Comparison of ENCODE assay signal across 21 mouse cellular contexts in genomic region chr11:4823655-4824312, GRCm38 (mm10). TPM values are rescaled to one million over a fixed set of nuclear protein-coding genes. Genes with fewer than 3 reads are reported as not detected.
A peak's percentile ranks its signal among the peaks of the same experiment; 100 is the strongest.
DNase-seq lines count a peak whose midpoint lies in the region; ATAC-seq and TF ChIP-seq lines count a peak whose summit lies in the region.
"Had no signal": no experiment of that assay in that cellular context is flagged by ENCODE, and none has a peak within 500 bp of the region (broad histone marks: within the 10 kb centered on the region; RNA-seq: fewer than 3 reads in every experiment).

No protein-coding gene starts in this region.

- peaks cover 15% of the 10 kb centered on the region for H3K79me2 ChIP-seq in myocyte (ENCODE audit: control insufficient read depth, insufficient read depth)

- H3K4me1 ChIP-seq in forebrain, embryonic 14.5 days (ENCODE audit: control insufficient read depth, insufficient read depth, low read length), result no peaks in the 10 kb centered on the region
- H3K4me1 ChIP-seq: midbrain, embryonic 13.5 days; neural tube, embryonic 15.5 days; stomach, embryonic 15.5 days had no signal

- WGBS in forebrain, embryonic 14.5 days, result 96% methylated on average over 6 of the region's 6 CpGs

- TF ChIP-seq CTCF in layer of hippocampus, adult 2 months (conservative IDR thresholded peaks at IDR 0.05), result no peak

- no peak overlapping the region for H3K4me3 ChIP-seq in layer of hippocampus, adult 2 months
- H3K4me3 ChIP-seq in myocyte, result no peak overlapping the region
- no peak overlapping the region for H3K4me3 ChIP-seq in forebrain, embryonic 14.5 days (ENCODE audit: low read depth, low read length)
- H3K4me3 ChIP-seq: forebrain, embryonic 12.5 days; midbrain, embryonic 13.5 days; neural tube, embryonic 15.5 days; stomach, embryonic 15.5 days had no signal

- H3K9ac ChIP-seq in forebrain, embryonic 14.5 days (ENCODE audit: low read length), result no peak overlapping the region
- H3K9ac ChIP-seq: forebrain, embryonic 12.5 days; liver, embryonic 14.5 days; midbrain, embryonic 13.5 days; neural tube, embryonic 15.5 days; stomach, embryonic 15.5 days had no signal

- H3K9me3 ChIP-seq in forebrain, embryonic 14.5 days (replicated peaks; ENCODE audit: control insufficient read depth, low read length), result no peaks in the 10 kb centered on the region
- H3K9me3 ChIP-seq: forebrain, embryonic 12.5 days; midbrain, embryonic 13.5 days; neural tube, embryonic 15.5 days; stomach, embryonic 15.5 days had no signal

- H3K27me3 ChIP-seq in myocyte (ENCODE audit: control insufficient read depth, insufficient read depth, insufficient read length), result no peaks in the 10 kb centered on the region
- H3K27me3 ChIP-seq in forebrain, embryonic 14.5 days (replicated peaks; ENCODE audit: control insufficient read depth, insufficient read depth, low read length), result no peaks in the 10 kb centered on the region
- H3K27me3 ChIP-seq: forebrain, embryonic 12.5 days; midbrain, embryonic 13.5 days; neural tube, embryonic 15.5 days; stomach, embryonic 15.5 days had no signal

- TF ChIP-seq POLR2A in myocyte (IDR thresholded peaks at IDR 0.05; ENCODE audit: insufficient read length, low read depth), result no peak

- peak; percentile 44 for ATAC-seq in inflammation-experienced regulatory T-cells, adult 6 months
- no peak for ATAC-seq in forebrain, embryonic 14.5 days
- no peak for ATAC-seq in erythroid progenitor cell, adult 5-6 weeks (replicated peaks; ENCODE audit: low FRiP score, poor library complexity, severe bottlenecking)
- ATAC-seq: midbrain, embryonic 13.5 days had no signal

- no peak overlapping the region for H3K4me2 ChIP-seq in myocyte (ENCODE audit: low read depth)
- no peak overlapping the region for H3K4me2 ChIP-seq in forebrain, embryonic 14.5 days (ENCODE audit: low read length)
- H3K4me2 ChIP-seq: forebrain, embryonic 12.5 days; heart, embryonic 11.5 days; midbrain, embryonic 13.5 days; neural tube, embryonic 15.5 days; stomach, embryonic 15.5 days had no signal

- no peak for DNase-seq in layer of hippocampus, adult 2 months (ENCODE audit: low spot score in 2 of 2)
- DNase-seq in layer of hippocampus, adult 9-10 months (ENCODE audit: low spot score), result no peak
- DNase-seq in thymus, postnatal 36 days, result peak; percentile 20
- DNase-seq in forebrain, embryonic 14.5 days (ENCODE audit: low spot score), result no peak
- no peak for DNase-seq in frontal cortex, postnatal 36 days (ENCODE audit: low spot score in 2 of 2)
- DNase-seq: adrenal gland, postnatal 10 days; cerebellum, adult 9-11 months; gastrocnemius, postnatal 36 days; heart, postnatal 10 days; kidney, adult 11 months; right cerebral cortex, postnatal 25 days had no signal

- H3K27ac ChIP-seq in layer of hippocampus, adult 2 months, result peak overlapping the region; percentile 21; the same call in 1 of the 2 replicates
- H3K27ac ChIP-seq in forebrain, embryonic 14.5 days (ENCODE audit: low read depth, low read length), result no peak overlapping the region
- H3K27ac ChIP-seq: forebrain, embryonic 12.5 days; kidney, postnatal 0 days; liver, embryonic 14.5 days; midbrain, embryonic 13.5 days; neural tube, embryonic 15.5 days; stomach, embryonic 15.5 days had no signal

- no peak overlapping the region for H3ac ChIP-seq in myocyte (ENCODE audit: control insufficient read depth, insufficient read length)

- peaks cover 1% of the 10 kb centered on the region for H3K36me3 ChIP-seq in myocyte (ENCODE audit: control insufficient read depth, insufficient read depth)
- H3K36me3 ChIP-seq in forebrain, embryonic 14.5 days (ENCODE audit: control insufficient read depth, insufficient read depth, low read length), result 0 out of 2 replicates have a peak, but pooled peaks cover 2% of the 10 kb centered on the region
- H3K36me3 ChIP-seq: forebrain, embryonic 12.5 days; neural tube, embryonic 15.5 days; stomach, embryonic 15.5 days had no signal

TF ChIP-seq in myocyte, 11 proteins besides CTCF, POLR2A, EP300 and RAD21:
- TF ChIP-seq MYOG (IDR thresholded peaks at IDR 0.05; ENCODE audit: control insufficient read depth in 1 of 3, insufficient read depth in 1 of 3, insufficient read length in 2 of 3, low read depth in 2 of 3), result peak in 2 of 3 experiments; percentile 24 to 68
- peak; percentile 17 for TF ChIP-seq TCF12 (IDR thresholded peaks at IDR 0.05; ENCODE audit: insufficient read depth, poor library complexity, severe bottlenecking)
- no peak for TF ChIP-seq POLR2AphosphoS2 (IDR thresholded peaks at IDR 0.05; ENCODE audit: insufficient read length, low read depth)
- TF ChIP-seq CEBPB (IDR thresholded peaks at IDR 0.05; ENCODE audit: insufficient read depth, poor library complexity, severe bottlenecking), result no peak
- no peak for TF ChIP-seq TCF3 (IDR thresholded peaks at IDR 0.05; ENCODE audit: insufficient read length, low read depth)
- TF ChIP-seq MYOD1 (IDR thresholded peaks at IDR 0.05; ENCODE audit: control insufficient read depth in 1 of 3, insufficient read length in 2 of 3, low read depth in 2 of 3), result peak in 2 of 3 experiments; percentile 58 to 89
- no peak for TF ChIP-seq E2F4 (IDR thresholded peaks at IDR 0.05; ENCODE audit: insufficient read depth)
- TF ChIP-seq REST (IDR thresholded peaks at IDR 0.05; ENCODE audit: insufficient read depth, insufficient read length), result no peak
- no peak for TF ChIP-seq USF1 (IDR thresholded peaks at IDR 0.05; ENCODE audit: low read depth)
- TF ChIP-seq SRF (IDR thresholded peaks at IDR 0.05; ENCODE audit: control insufficient read depth, insufficient read length, low read depth), result no peak
- TF ChIP-seq MAX (IDR thresholded peaks at IDR 0.05; ENCODE audit: low read depth), result no peak

RNA-seq across cellular contexts. Expression of gene Nf2, which starts 25.6 kb away (rescaled TPM):
- total RNA-seq in layer of hippocampus, adult 2 months (2021), result 100 to 1,000 TPM in 1 of 2 experiments, 10 to 100 TPM in 1; 91.2 to 102 TPM
- polyA plus RNA-seq in inflammation-experienced regulatory T-cells, adult 6 months (2017; shearing (Covaris generic)), result 10 to 100 TPM; 18.7 to 22.5 (median 19.3) TPM
- 51.1 TPM for polyA plus RNA-seq in myocyte (2012; fragmentation: generic; extraction: Trizol)
- 44.9 and 56.2 TPM in 2 replicates for polyA plus RNA-seq in forebrain, embryonic 14.5 days (2014; fragmentation: Nextera tagmentation; extraction: Ambion mirVana)
- 7.2 and 7.5 TPM in 2 replicates for total RNA-seq in erythroid progenitor cell, adult 5-6 weeks (2015; ENCODE audit: low replicate concordance)
- 18.2 and 19.0 TPM in 2 replicates for total RNA-seq in erythroid progenitor cell, adult 5-6 weeks (2017; ENCODE audit: low replicate concordance)

RNA-seq across cellular contexts. Expression of gene Nipsnap1, which starts 50.0 kb away (rescaled TPM):
- 10 to 100 TPM; 91.7 to 96.6 TPM for total RNA-seq in layer of hippocampus, adult 2 months (2021)
- polyA plus RNA-seq in inflammation-experienced regulatory T-cells, adult 6 months (2017; shearing (Covaris generic)), result 10 to 100 TPM; 39.9 to 64.8 (median 57.5) TPM
- polyA plus RNA-seq in myocyte (2012; fragmentation: generic; extraction: Trizol), result 7.2 TPM
- 119 and 122 TPM in 2 replicates for polyA plus RNA-seq in forebrain, embryonic 14.5 days (2014; fragmentation: Nextera tagmentation; extraction: Ambion mirVana)
- total RNA-seq in erythroid progenitor cell, adult 5-6 weeks (2015; ENCODE audit: low replicate concordance), result not detected in 2 replicates
- 1.3 and 12.7 TPM in 2 replicates for total RNA-seq in erythroid progenitor cell, adult 5-6 weeks (2017; ENCODE audit: low replicate concordance)

Comparison
In these comparisons a context has a peak if more than half of its experiments do, and no peak if none do; other contexts are left out.
1. DNase-seq: peak in thymus, postnatal 36 days (2 of 2); none in layer of hippocampus, adult 2 months (0 of 2), layer of hippocampus, adult 9-10 months (single experiment), forebrain, embryonic 14.5 days (single experiment) and frontal cortex, postnatal 36 days (0 of 2).